Mouse (Mus musculus): ENCODE data around the gene Fnbp1. TPM values are rescaled to one million over a fixed set of nuclear protein-coding genes. Genes with fewer than 3 reads are reported as not detected.
"Not testable (repeated sequence)": the region's sequence is repeated elsewhere in the genome, so short reads cannot be mapped to it uniquely, and the experiment has no call there.

Gene Fnbp1
- 45.6 and 59.9 TPM in 2 replicates for polyA plus RNA-seq (2015; fragmentation: Nextera tagmentation; extraction: Ambion mirVana)

- DNase-seq (ENCODE audit: low spot score), result peak; percentile 94
Measured at GRCm38 (mm10) chr2:31141867-31142454, at the start of gene Fnbp1. Gene Fnbp1, minus strand, starts transcription at chr2:31142008.

GRCm38 (mm10) chr2:31189654-31190053 lies 47.8 kb upstream of the Fnbp1 start:
- DNase-seq (ENCODE audit: low spot score), result no peak

- no peak for DNase-seq (ENCODE audit: low spot score)
Measured at GRCm38 (mm10) chr2:31188691-31189090, 46.9 kb upstream of the Fnbp1 start.

- DNase-seq (ENCODE audit: low spot score), result peak; percentile 34
Measured at GRCm38 (mm10) chr2:31183830-31184229, 42.0 kb upstream of the Fnbp1 start.

- DNase-seq (ENCODE audit: low spot score), result no peak
Measured at GRCm38 (mm10) chr2:31182786-31183330, 41.0 kb upstream of the Fnbp1 start.

- no peak for DNase-seq (ENCODE audit: low spot score)
Measured at GRCm38 (mm10) chr2:31180081-31180551, 38.3 kb upstream of the Fnbp1 start.

GRCm38 (mm10) chr2:31179471-31179870 lies 37.7 kb upstream of the Fnbp1 start:
- peak; percentile 68 for DNase-seq (ENCODE audit: low spot score)

- not testable (repeated sequence) for DNase-seq (ENCODE audit: low spot score)
Measured at GRCm38 (mm10) chr2:31178593-31178992, 36.8 kb upstream of the Fnbp1 start.

- peak; percentile 18 for DNase-seq (ENCODE audit: low spot score)
Measured at GRCm38 (mm10) chr2:31173290-31173689, 31.5 kb upstream of the Fnbp1 start.

GRCm38 (mm10) chr2:31172536-31172935 lies 30.7 kb upstream of the Fnbp1 start:
- no peak for DNase-seq (ENCODE audit: low spot score)

GRCm38 (mm10) chr2:31172001-31172400 lies 30.2 kb upstream of the Fnbp1 start:
- peak; percentile 73 for DNase-seq (ENCODE audit: low spot score)

GRCm38 (mm10) chr2:31170164-31170563 lies 28.4 kb upstream of the Fnbp1 start:
- DNase-seq (ENCODE audit: low spot score), result no peak

GRCm38 (mm10) chr2:31169001-31169400 lies 27.2 kb upstream of the Fnbp1 start:
- no peak for DNase-seq (ENCODE audit: low spot score)

GRCm38 (mm10) chr2:31167571-31167970 lies 25.8 kb upstream of the Fnbp1 start:
- DNase-seq (ENCODE audit: low spot score), result not testable (repeated sequence)

- no peak for DNase-seq (ENCODE audit: low spot score)
Measured at GRCm38 (mm10) chr2:31165529-31165928, 23.7 kb upstream of the Fnbp1 start.

- no peak for DNase-seq (ENCODE audit: low spot score)
Measured at GRCm38 (mm10) chr2:31164841-31165455, 23.1 kb upstream of the Fnbp1 start.

- DNase-seq (ENCODE audit: low spot score), result no peak
Measured at GRCm38 (mm10) chr2:31163361-31164118, 21.7 kb upstream of the Fnbp1 start.

GRCm38 (mm10) chr2:31161620-31162019 lies 19.8 kb upstream of the Fnbp1 start:
- DNase-seq (ENCODE audit: low spot score), result no peak

GRCm38 (mm10) chr2:31160147-31160920 lies 18.5 kb upstream of the Fnbp1 start:
- no peak for DNase-seq (ENCODE audit: low spot score)

- DNase-seq (ENCODE audit: low spot score), result no peak
Measured at GRCm38 (mm10) chr2:31156846-31157245, 15.0 kb upstream of the Fnbp1 start.
